In genomic region chr3:105872579-105872978, GRCm38 (mm10) we compare ENCODE assay signal across 12 mouse cellular contexts. TPM values are rescaled to one million over a fixed set of nuclear protein-coding genes. Genes with fewer than 3 reads are reported as not detected.
DNase-seq lines count a peak whose midpoint lies in the region; ATAC-seq and TF ChIP-seq lines count a peak whose summit lies in the region.
"Had no signal": no experiment of that assay in that cellular context is flagged by ENCODE, and none has a peak within 500 bp of the region (broad histone marks: within the 10 kb centered on the region; RNA-seq: fewer than 3 reads in every experiment).

No protein-coding gene starts in this region.

- no peak for ATAC-seq in kidney, embryonic 16.5 days (ENCODE audit: low FRiP score, low TSS enrichment)
- ATAC-seq: CD4-positive, CD25-positive, alpha-beta regulatory T cell, adult 4 months had no signal

- TF ChIP-seq CTCF in gastrocnemius, adult 2 months (IDR thresholded peaks at IDR 0.05): no peak
- no peak for TF ChIP-seq CTCF in testis, adult 2 months (IDR thresholded peaks at IDR 0.05; ENCODE audit: control insufficient read depth, insufficient read depth, insufficient replicate concordance, low read depth, low read length)

- H3K4me1 ChIP-seq in kidney, embryonic 16.5 days (ENCODE audit: insufficient read depth, low read length): peaks cover 16% of the 10 kb centered on the region; the same call in 1 of the 2 replicates
- H3K4me1 ChIP-seq in testis, adult 2 months (ENCODE audit: control insufficient read depth, insufficient read depth, low read length): no peaks in the 10 kb centered on the region

- H3K27ac ChIP-seq in gastrocnemius, adult 2 months: peak overlapping the region; percentile 77
- H3K27ac ChIP-seq in kidney, embryonic 16.5 days (ENCODE audit: low read length): peak overlapping the region; percentile 65
- H3K27ac ChIP-seq in testis, adult 2 months (ENCODE audit: control insufficient read depth, insufficient read depth, low read depth, low read length): no peak overlapping the region
- H3K27ac ChIP-seq: macrophage had no signal

- H3K4me3 ChIP-seq in gastrocnemius, adult 2 months: no peak overlapping the region
- H3K4me3 ChIP-seq in kidney, embryonic 16.5 days (ENCODE audit: low read length): no peak overlapping the region
- H3K4me3 ChIP-seq in testis, adult 2 months (ENCODE audit: control insufficient read depth, low read depth, low read length): peak overlapping the region; percentile 76; the same call in 1 of the 2 replicates

- H3K9ac ChIP-seq in kidney, embryonic 16.5 days (replicated peaks; ENCODE audit: low read length): no peak overlapping the region

- H3K36me3 ChIP-seq in kidney, embryonic 16.5 days (ENCODE audit: insufficient read depth, low read length): no peaks in the 10 kb centered on the region
- no peaks in the 10 kb centered on the region for H3K36me3 ChIP-seq in testis, adult 2 months (ENCODE audit: control insufficient read depth, insufficient read depth, low read length)

- no peak for DNase-seq in gastrocnemius, adult 2 months
- no peak for DNase-seq in gastrocnemius, adult 18-20 months (ENCODE audit: low spot score)
- no peak for DNase-seq in kidney, postnatal 14 days
- DNase-seq in testis, postnatal 10 days (ENCODE audit: low spot score): no peak
- DNase-seq in spleen, adult 12 weeks (ENCODE audit: low spot score): no peak
- DNase-seq in urinary bladder, postnatal 4 days (ENCODE audit: low spot score in 2 of 2): no peak

- no peak for TF ChIP-seq POLR2A in testis, adult 2 months (IDR thresholded peaks at IDR 0.05; ENCODE audit: control insufficient read depth, low read depth, low read length)

- H3K9me3 ChIP-seq in kidney, embryonic 16.5 days (ENCODE audit: low read length): no peaks in the 10 kb centered on the region

- H3K4me2 ChIP-seq in kidney, embryonic 16.5 days (replicated peaks; ENCODE audit: low read depth, low read length): no peak overlapping the region

- intact Hi-C loops in gastrocnemius, adult 2 months (cut with DNase I): no loop called here

- no peaks in the 10 kb centered on the region for H3K27me3 ChIP-seq in kidney, embryonic 16.5 days (ENCODE audit: insufficient read depth, low read length)
- H3K27me3 ChIP-seq in testis, adult 2 months (ENCODE audit: control insufficient read depth, insufficient read depth, low read length): no peaks in the 10 kb centered on the region

- WGBS in kidney, embryonic 16.5 days: 35% methylated on average over 3 of the region's 3 CpGs

RNA-seq across cellular contexts. Expression of gene Tmigd3, which starts 1.9 kb away (rescaled TPM):
- total RNA-seq in gastrocnemius, adult 2 months (2021): not detected
- not detected for total RNA-seq in gastrocnemius, adult 18-20 months (2021)
- polyA plus RNA-seq in kidney, embryonic 16.5 days (2015; fragmentation: Nextera tagmentation; extraction: Ambion mirVana): not detected in 2 replicates
- 290 and 388 TPM in 2 replicates for polyA plus RNA-seq in testis, adult 2 months (2012; rRNA removed)
- total RNA-seq: left cerebral cortex, postnatal 36 days had no signal
- polyA plus RNA-seq: CD4-positive, CD25-positive, alpha-beta regulatory T cell, adult 4 months had no signal

RNA-seq across cellular contexts. Expression of gene Adora3, which starts 1.9 kb away (rescaled TPM):
- not detected for total RNA-seq in gastrocnemius, adult 2 months (2021)
- total RNA-seq in gastrocnemius, adult 18-20 months (2021): not detected
- not detected in 2 replicates for polyA plus RNA-seq in kidney, embryonic 16.5 days (2015; fragmentation: Nextera tagmentation; extraction: Ambion mirVana)
- polyA plus RNA-seq in testis, adult 2 months (2012; rRNA removed): 10.9 and 13.6 TPM in 2 replicates
- polyA plus RNA-seq: CD4-positive, CD25-positive, alpha-beta regulatory T cell, adult 4 months; forebrain, embryonic 11.5 days had no signal

RNA-seq across cellular contexts. Expression of gene I830077J02Rik, which starts 59.9 kb away (rescaled TPM):
- under 1 TPM; 0.84 to 0.92 TPM for total RNA-seq in gastrocnemius, adult 2 months (2021)
- total RNA-seq in gastrocnemius, adult 18-20 months (2021): under 1 TPM; 0.07 to 0.34 TPM
- polyA plus RNA-seq in kidney, embryonic 16.5 days (2015; fragmentation: Nextera tagmentation; extraction: Ambion mirVana): 0.40 and 0.62 TPM in 2 replicates
- 0.14 TPM in 1 of 2 replicates, not detected in the other for polyA plus RNA-seq in testis, adult 2 months (2012; rRNA removed)
